37 mouse cellular contexts compared by ENCODE assay signal in genomic region chr5:91987799-91988198, GRCm38 (mm10). TPM values are rescaled to one million over a fixed set of nuclear protein-coding genes. Genes with fewer than 3 reads are reported as not detected.
"Had no signal": no experiment of that assay in that cellular context is flagged by ENCODE, and none has a peak within 500 bp of the region (broad histone marks: within the 10 kb centered on the region; RNA-seq: fewer than 3 reads in every experiment).

No protein-coding gene starts in this region.

- H3K36me3 ChIP-seq: heart, embryonic 12.5 days; kidney, embryonic 15.5 days; limb, embryonic 12.5 days; liver, embryonic 13.5 days had no signal

- H3K4me3 ChIP-seq: heart, adult 2 months; heart, embryonic 12.5 days; kidney, embryonic 15.5 days; limb, embryonic 12.5 days; liver, embryonic 13.5 days had no signal

- H3K9ac ChIP-seq: heart, embryonic 12.5 days; kidney, embryonic 15.5 days; limb, embryonic 12.5 days; liver, embryonic 13.5 days had no signal

- H3K27me3 ChIP-seq: heart, embryonic 12.5 days; kidney, embryonic 15.5 days; limb, embryonic 12.5 days; liver, embryonic 13.5 days had no signal

- H3K27ac ChIP-seq: heart, adult 2 months; hindbrain, postnatal 0 days; kidney, embryonic 15.5 days; kidney, postnatal 0 days; limb, embryonic 12.5 days; liver, embryonic 13.5 days had no signal

- H3K4me1 ChIP-seq: heart, embryonic 12.5 days; kidney, embryonic 15.5 days; limb, embryonic 12.5 days; liver, embryonic 13.5 days had no signal

- ATAC-seq: hindbrain, postnatal 0 days; intestine, embryonic 16.5 days had no signal

- DNase-seq: gastrocnemius, postnatal 14 days; gastrocnemius, postnatal 36 days; heart, adult 2 months; heart, postnatal 10 days; kidney, adult 11 months; kidney, adult 2 months; kidney, adult 9 months; kidney, postnatal 14 days; kidney, postnatal 36 days; layer of hippocampus, adult 9-11 months; layer of hippocampus, postnatal 36 days; left cerebral cortex, postnatal 4 days; liver; liver, embryonic 13.5 days had no signal

- H3K4me2 ChIP-seq: heart, embryonic 12.5 days; kidney, embryonic 15.5 days; limb, embryonic 12.5 days; liver, embryonic 11.5 days; liver, embryonic 13.5 days had no signal

- H3K9me3 ChIP-seq: heart, embryonic 12.5 days; kidney, embryonic 15.5 days; limb, embryonic 12.5 days; liver, embryonic 13.5 days had no signal

RNA-seq across cellular contexts. Expression of gene Odaph, which starts 0.5 kb away (rescaled TPM):
- total RNA-seq: gastrocnemius, adult 8-10 months; gastrocnemius, postnatal 14 days; gastrocnemius, postnatal 36 days; heart, adult 2 months; heart, postnatal 10 days; heart, postnatal 25 days; hematopoietic stem cell, adult 5-6 weeks; hindbrain, postnatal 0 days; layer of hippocampus, adult 18-20 months; layer of hippocampus, adult 8-10 months; layer of hippocampus, postnatal 14 days; layer of hippocampus, postnatal 36 days; left cerebral cortex, adult 18-20 months; left cerebral cortex, adult 8-10 months; left cerebral cortex, postnatal 10 days; left cerebral cortex, postnatal 25 days; left cerebral cortex, postnatal 4 days had no signal
- polyA plus RNA-seq: gonadal fat pad, adult 2 months; heart, adult 2 months; heart, embryonic 12.5 days; heart, embryonic 14.5 days; heart, embryonic 16.5 days; hindbrain, embryonic 11.5 days; intestine, embryonic 14.5 days; intestine, embryonic 16.5 days; kidney, embryonic 15.5 days; kidney, postnatal 0 days; limb, embryonic 12.5 days; limb, embryonic 14.5 days; liver, embryonic 11.5 days; liver, embryonic 13.5 days had no signal

RNA-seq across cellular contexts. Expression of gene Cdkl2, which starts 55.9 kb away (rescaled TPM):
- total RNA-seq: hematopoietic stem cell, adult 5-6 weeks had no signal
